Mouse (Mus musculus): ENCODE results near the gene Ccnf. TPM values are rescaled to one million over a fixed set of nuclear protein-coding genes. Genes with fewer than 3 reads are reported as not detected.

Gene Ccnf
- polyA plus RNA-seq, 1 experiment from 2014 or later: 93.7 TPM

- no peak for ATAC-seq
- Histone ChIP-seq H3K9me3 (replicated peaks) (no peaks in the 10 kb centered on the region), H3K9ac (no peak overlapping the region; the same call in 1 of the 2 replicates), H3K27me3 (replicated peaks) (no peaks in the 10 kb centered on the region), H3K36me3 (peaks cover 79% of the 10 kb centered on the region), H3K4me3 (no peak overlapping the region), H3K27ac (peak overlapping the region; percentile 97), H3K4me2 (no peak overlapping the region), H3K4me1 (peaks cover 89% of the 10 kb centered on the region)
- 88% methylated on average over 5 of the region's 5 CpGs for WGBS (ENCODE audit: insufficient replicate concordance)
Measured at GRCm38 (mm10) chr17:24223513-24223912, 27.8 kb downstream of the Ccnf start.

- H3K36me3 ChIP-seq: peaks cover 79% of the 10 kb centered on the region
- no peak overlapping the region for H3K4me3 ChIP-seq
- H3K27ac ChIP-seq: peak overlapping the region; percentile 91
- peaks cover 89% of the 10 kb centered on the region for H3K4me1 ChIP-seq
- H3K9ac ChIP-seq: no peak overlapping the region
- H3K9me3 ChIP-seq (replicated peaks): no peaks in the 10 kb centered on the region
- H3K4me2 ChIP-seq: no peak overlapping the region
- no peaks in the 10 kb centered on the region for H3K27me3 ChIP-seq (replicated peaks)
- WGBS (ENCODE audit: insufficient replicate concordance): 82% methylated on average over 6 of the region's 6 CpGs
- ATAC-seq: no peak
Measured at GRCm38 (mm10) chr17:24222653-24223052, 28.6 kb downstream of the Ccnf start.

GRCm38 (mm10) chr17:24220435-24221411 is 30.6 kb downstream of the Ccnf start, which contains the start of gene Tedc2:
Gene Tedc2, minus strand, starts transcription at chr17:24220851.
- 2% methylated on average over 41 of the region's 41 CpGs for WGBS (ENCODE audit: insufficient replicate concordance)
- peak within 1 kb of the TSS; percentile 89 for H3K4me3 ChIP-seq
- H3K27me3 ChIP-seq (replicated peaks): no peaks in the 10 kb centered on the region
- H3K9me3 ChIP-seq (replicated peaks): no peaks in the 10 kb centered on the region
- H3K27ac ChIP-seq: peak within 1 kb of the TSS; percentile 91
- H3K4me2 ChIP-seq: peak within 1 kb of the TSS; percentile 92
- H3K36me3 ChIP-seq: peaks cover 79% of the 10 kb centered on the region
- ATAC-seq: peak; percentile 90
- peak within 1 kb of the TSS; percentile 89 for H3K9ac ChIP-seq
- H3K4me1 ChIP-seq: peaks cover 81% of the 10 kb centered on the region

- ATAC-seq: no peak
- H3K36me3 ChIP-seq: peaks cover 55% of the 10 kb centered on the region
- peaks cover 21% of the 10 kb centered on the region for H3K27me3 ChIP-seq (replicated peaks)
- H3K9ac ChIP-seq: no peak overlapping the region
- H3K4me2 ChIP-seq: no peak overlapping the region
- no peaks in the 10 kb centered on the region for H3K9me3 ChIP-seq (replicated peaks)
- H3K4me1 ChIP-seq: peaks cover 71% of the 10 kb centered on the region
- H3K4me3 ChIP-seq: no peak overlapping the region
- 78% methylated on average over 4 of the region's 4 CpGs for WGBS (ENCODE audit: insufficient replicate concordance)
- H3K27ac ChIP-seq: no peak overlapping the region
Measured at GRCm38 (mm10) chr17:24216836-24217235, 34.4 kb downstream of the Ccnf start.

GRCm38 (mm10) chr17:24213186-24213585 is 38.1 kb downstream of the Ccnf start:
- 71% methylated on average over 6 of the region's 6 CpGs for WGBS (ENCODE audit: insufficient replicate concordance)
- ATAC-seq: no peak
- Histone ChIP-seq H3K27me3 (replicated peaks) (peaks cover 42% of the 10 kb centered on the region), H3K27ac (no peak overlapping the region; the same call in 1 of the 2 replicates), H3K4me1 (peaks cover 76% of the 10 kb centered on the region), H3K36me3 (peaks cover 40% of the 10 kb centered on the region), H3K9ac (no peak overlapping the region), H3K4me2 (no peak overlapping the region), H3K9me3 (replicated peaks) (no peaks in the 10 kb centered on the region), H3K4me3 (no peak overlapping the region)

GRCm38 (mm10) chr17:24212441-24213018 is 38.8 kb downstream of the Ccnf start:
- WGBS (ENCODE audit: insufficient replicate concordance): 34% methylated on average over 5 of the region's 5 CpGs
- ATAC-seq: no peak
- H3K36me3 ChIP-seq: peaks cover 33% of the 10 kb centered on the region
- H3K4me2 ChIP-seq: peak overlapping the region; percentile 87
- peaks cover 47% of the 10 kb centered on the region for H3K27me3 ChIP-seq (replicated peaks)
- H3K4me3 ChIP-seq: peak overlapping the region; percentile 54
- no peak overlapping the region for H3K9ac ChIP-seq
- peaks cover 77% of the 10 kb centered on the region for H3K4me1 ChIP-seq
- H3K27ac ChIP-seq: peak overlapping the region; percentile 21; the same call in 1 of the 2 replicates
- no peaks in the 10 kb centered on the region for H3K9me3 ChIP-seq (replicated peaks)

- peak overlapping the region; percentile 54 for H3K4me3 ChIP-seq
- H3K9ac ChIP-seq: peak overlapping the region; percentile 71
- no peak for ATAC-seq
- H3K4me1 ChIP-seq: peaks cover 77% of the 10 kb centered on the region
- peaks cover 27% of the 10 kb centered on the region for H3K36me3 ChIP-seq
- H3K4me2 ChIP-seq: peak overlapping the region; percentile 87
- H3K27me3 ChIP-seq (replicated peaks): peaks cover 52% of the 10 kb centered on the region
- H3K9me3 ChIP-seq (replicated peaks): no peaks in the 10 kb centered on the region
- peak overlapping the region; percentile 64; the same call in 1 of the 2 replicates for H3K27ac ChIP-seq
- WGBS (ENCODE audit: insufficient replicate concordance): 6% methylated on average over 37 of the region's 37 CpGs
Measured at GRCm38 (mm10) chr17:24211631-24212440, 39.4 kb downstream of the Ccnf start.

- no peak overlapping the region for H3K4me3 ChIP-seq
- H3K9me3 ChIP-seq (replicated peaks): no peaks in the 10 kb centered on the region
- WGBS (ENCODE audit: insufficient replicate concordance): 50% methylated on average over 3 of the region's 3 CpGs
- peak overlapping the region; percentile 100 for H3K4me2 ChIP-seq
- peak overlapping the region; percentile 71; the same call in 1 of the 2 replicates for H3K9ac ChIP-seq
- 0 out of 2 replicates have a peak overlapping the region, but pooled peaks have one; percentile 98 for H3K27ac ChIP-seq
- H3K4me1 ChIP-seq: peaks cover 85% of the 10 kb centered on the region
- H3K27me3 ChIP-seq (replicated peaks): peaks cover 52% of the 10 kb centered on the region
- ATAC-seq: no peak
- H3K36me3 ChIP-seq: peaks cover 14% of the 10 kb centered on the region
Measured at GRCm38 (mm10) chr17:24210591-24210990, 40.7 kb downstream of the Ccnf start.

GRCm38 (mm10) chr17:24209916-24210240 is 41.4 kb downstream of the Ccnf start:
- Histone ChIP-seq H3K27me3 (replicated peaks) (peaks cover 52% of the 10 kb centered on the region), H3K4me3 (peak overlapping the region; percentile 77), H3K4me2 (peak overlapping the region; percentile 100), H3K9ac (peak overlapping the region; percentile 88; the same call in 1 of the 2 replicates), H3K4me1 (peaks cover 89% of the 10 kb centered on the region), H3K36me3 (peaks cover 7% of the 10 kb centered on the region), H3K27ac (peak overlapping the region; percentile 98), H3K9me3 (replicated peaks) (no peaks in the 10 kb centered on the region)
- WGBS (ENCODE audit: insufficient replicate concordance): 58% methylated on average over 3 of the region's 3 CpGs
- no peak for ATAC-seq

GRCm38 (mm10) chr17:24209043-24209915 is 42.0 kb downstream of the Ccnf start, which contains the start of gene Ntn3:
Gene Ntn3, minus strand, starts transcription at chr17:24209531.
- H3K4me1 ChIP-seq: peaks cover 90% of the 10 kb centered on the region
- peak; percentile 88 for ATAC-seq
- H3K36me3 ChIP-seq: peaks cover under 1% of the 10 kb centered on the region
- H3K27ac ChIP-seq: peak within 1 kb of the TSS; percentile 98
- H3K27me3 ChIP-seq (replicated peaks): peaks cover 48% of the 10 kb centered on the region
- H3K9me3 ChIP-seq (replicated peaks): no peaks in the 10 kb centered on the region
- H3K9ac ChIP-seq: peak within 1 kb of the TSS; percentile 88
- 2% methylated on average over 41 of the region's 43 CpGs for WGBS (ENCODE audit: insufficient replicate concordance)
- peak within 1 kb of the TSS; percentile 77 for H3K4me3 ChIP-seq
- peak within 1 kb of the TSS; percentile 100 for H3K4me2 ChIP-seq
